In the genomic region with DNA sequence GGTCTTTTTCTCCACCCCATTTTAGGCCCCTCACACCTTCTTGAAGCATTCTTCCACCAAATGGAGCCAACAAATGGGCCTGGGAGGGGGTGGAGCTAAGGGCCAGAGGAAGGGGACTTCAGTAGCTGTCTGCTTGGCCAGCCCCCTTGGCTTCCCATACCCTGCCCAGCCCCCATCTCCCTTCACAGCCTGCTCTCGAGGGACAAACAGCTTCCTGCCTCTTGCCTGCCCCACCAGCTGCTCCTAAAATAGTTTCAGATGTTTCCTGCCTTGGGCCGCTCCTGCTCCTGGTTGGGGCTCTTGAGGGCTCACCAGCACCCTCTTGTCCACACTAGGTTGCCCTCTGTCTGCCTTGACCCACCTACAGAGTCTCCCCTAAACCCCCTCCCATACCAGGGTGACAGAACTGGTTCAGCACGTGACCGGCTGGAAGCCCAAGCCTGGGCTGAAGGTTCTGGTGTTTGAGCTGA, we compare ENCODE assay signal across 8 mouse cellular contexts. TPM values are rescaled to one million over a fixed set of nuclear protein-coding genes. Genes with fewer than 3 reads are reported as not detected.
DNase-seq lines count a peak whose midpoint lies in the region; ATAC-seq and TF ChIP-seq lines count a peak whose summit lies in the region.

No protein-coding gene starts in this region.

- peak overlapping the region; percentile 27 for H3K4me3 ChIP-seq in bone marrow, adult 2 months (replicated peaks; ENCODE audit: control insufficient read depth, low read depth, low read length)
- H3K4me3 ChIP-seq in hindbrain, embryonic 15.5 days: 0 out of 2 replicates have a peak overlapping the region, but pooled peaks have one; percentile 75

- H3K4me1 ChIP-seq in bone marrow, adult 2 months (ENCODE audit: control insufficient read depth, insufficient read depth, low read length): peaks cover 24% of the 10 kb centered on the region
- peaks cover 42% of the 10 kb centered on the region for H3K4me1 ChIP-seq in hindbrain, embryonic 15.5 days (replicated peaks)

- no peak overlapping the region for H3K9ac ChIP-seq in hindbrain, embryonic 15.5 days

- no peaks in the 10 kb centered on the region for H3K9me3 ChIP-seq in hindbrain, embryonic 15.5 days

- no peak for ATAC-seq in hindbrain, embryonic 15.5 days (ENCODE audit: low FRiP score, low read depth)
- no peak for ATAC-seq in frontal cortex, adult (ENCODE audit: low TSS enrichment)

- peak overlapping the region; percentile 70 for H3K27ac ChIP-seq in bone marrow, adult 2 months (ENCODE audit: control insufficient read depth, insufficient read depth, low read depth, low read length, poor library complexity)
- peak overlapping the region; percentile 78 for H3K27ac ChIP-seq in hindbrain, embryonic 15.5 days (replicated peaks)

- intact Hi-C loops in gastrocnemius, postnatal 14 days (cut with DNase I; ENCODE audit: low total_unique reads): no loop called here
- intact Hi-C loops in left cerebral cortex, postnatal 4 days (cut with DNase I): no loop called here

- WGBS in bone marrow, adult 2 months: 14% methylated on average over 4 of the region's 4 CpGs
- 46% methylated on average over 4 of the region's 4 CpGs for WGBS in hindbrain, embryonic 15.5 days

- TF ChIP-seq CTCF in bone marrow, adult 2 months (IDR thresholded peaks at IDR 0.05; ENCODE audit: control insufficient read depth, insufficient read depth, low read length): no peak

- peak; percentile 21 for DNase-seq in MN1 (ENCODE audit: low spot score)
- peak; percentile 88 for DNase-seq in gastrocnemius, postnatal 14 days
- DNase-seq in left cerebral cortex, postnatal 4 days: peak; percentile 52
- DNase-seq in mesoderm, embryonic 11.5 days (ENCODE audit: low read depth, low spot score): peak; percentile 84
- peak; percentile 61 to 69 for DNase-seq in spleen, postnatal 36 days (ENCODE audit: low spot score in 2 of 2)

- peaks cover 8% of the 10 kb centered on the region for H3K27me3 ChIP-seq in hindbrain, embryonic 15.5 days

- no peaks in the 10 kb centered on the region for H3K36me3 ChIP-seq in hindbrain, embryonic 15.5 days

- TF ChIP-seq POLR2A in bone marrow, adult 2 months (IDR thresholded peaks at IDR 0.05; ENCODE audit: borderline replicate concordance, control insufficient read depth, low read depth, low read length): peak; percentile 31; the same call in 1 of the 2 replicates

- H3K4me2 ChIP-seq in hindbrain, embryonic 15.5 days: peak overlapping the region; percentile 91

RNA-seq across cellular contexts. Expression of gene Gm20661, which starts 0.6 kb away (rescaled TPM):
- polyA plus RNA-seq in bone marrow, adult 2 months (2011; ENCODE audit: insufficient read depth, insufficient read length, low replicate concordance, missing spikeins): 4.7 TPM in 1 of 2 replicates, not detected in the other
- total RNA-seq in gastrocnemius, postnatal 14 days (2021): under 1 TPM in 1 of 2 experiments, not detected in 1; 0.33 TPM
- polyA plus RNA-seq in hindbrain, embryonic 15.5 days (2015; fragmentation: Nextera tagmentation; extraction: Ambion mirVana): 1.1 and 1.5 TPM in 2 replicates
- 1 to 10 TPM in 1 of 2 experiments, under 1 TPM in 1; 0.44 to 1.3 TPM for total RNA-seq in left cerebral cortex, postnatal 4 days (2021)

RNA-seq across cellular contexts. Expression of gene Inka1, which starts 2.2 kb away (rescaled TPM):
- polyA plus RNA-seq in bone marrow, adult 2 months (2011; ENCODE audit: insufficient read depth, insufficient read length, low replicate concordance, missing spikeins): 27.9 and 32.3 TPM in 2 replicates
- 1 to 10 TPM; 6.0 to 7.6 TPM for total RNA-seq in gastrocnemius, postnatal 14 days (2021)
- polyA plus RNA-seq in hindbrain, embryonic 15.5 days (2015; fragmentation: Nextera tagmentation; extraction: Ambion mirVana): 17.9 and 20.2 TPM in 2 replicates
- total RNA-seq in left cerebral cortex, postnatal 4 days (2021): 10 to 100 TPM in 1 of 2 experiments, 1 to 10 TPM in 1; 9.4 to 10.4 TPM

RNA-seq across cellular contexts. Expression of gene Uba7, which starts 8.2 kb away (rescaled TPM):
- polyA plus RNA-seq in bone marrow, adult 2 months (2011; ENCODE audit: insufficient read depth, insufficient read length, low replicate concordance, missing spikeins): 138 and 310 TPM in 2 replicates
- 1 to 10 TPM; 2.6 to 4.0 TPM for total RNA-seq in gastrocnemius, postnatal 14 days (2021)
- 6.4 and 8.2 TPM in 2 replicates for polyA plus RNA-seq in hindbrain, embryonic 15.5 days (2015; fragmentation: Nextera tagmentation; extraction: Ambion mirVana)
- 1 to 10 TPM; 2.1 to 3.5 TPM for total RNA-seq in left cerebral cortex, postnatal 4 days (2021)

RNA-seq across cellular contexts. Expression of gene Cdhr4, which starts 8.8 kb away (rescaled TPM):
- 10.6 and 23.4 TPM in 2 replicates for polyA plus RNA-seq in bone marrow, adult 2 months (2011; ENCODE audit: insufficient read depth, insufficient read length, low replicate concordance, missing spikeins)
- total RNA-seq in gastrocnemius, postnatal 14 days (2021): 1 to 10 TPM in 1 of 2 experiments, under 1 TPM in 1; 0.68 to 1.1 TPM
- polyA plus RNA-seq in hindbrain, embryonic 15.5 days (2015; fragmentation: Nextera tagmentation; extraction: Ambion mirVana): 2.5 and 3.8 TPM in 2 replicates
- 1 to 10 TPM; 1.0 to 2.3 TPM for total RNA-seq in left cerebral cortex, postnatal 4 days (2021)

RNA-seq across cellular contexts. Expression of gene Gm20662, which starts 12.7 kb away (rescaled TPM):
- not detected in 2 replicates for polyA plus RNA-seq in bone marrow, adult 2 months (2011; ENCODE audit: insufficient read depth, insufficient read length, low replicate concordance, missing spikeins)
- total RNA-seq in gastrocnemius, postnatal 14 days (2021): not detected
- polyA plus RNA-seq in hindbrain, embryonic 15.5 days (2015; fragmentation: Nextera tagmentation; extraction: Ambion mirVana): 0.80 TPM in 1 of 2 replicates, not detected in the other
- total RNA-seq in left cerebral cortex, postnatal 4 days (2021): 1 to 10 TPM; 1.3 to 2.5 TPM

Comparison
In these comparisons a context has a peak if more than half of its experiments do, and no peak if none do; other contexts are left out.
1. DNase-seq: peak in every context shown above with its lines; median percentile 88 in gastrocnemius, postnatal 14 days; 84 in mesoderm, embryonic 11.5 days; 65 in spleen, postnatal 36 days; 52 in left cerebral cortex, postnatal 4 days; 21 in MN1.